Mouse (Mus musculus) liver, adult 2 months (tissue): ENCODE measurements at regions not wholly inside any gene's neighbourhood (a gene's known extent, or its start where the extent isn't known, plus 50 kb on each side); places are given as distances from the start of the nearest gene placed in this dataset.

Experiments
- CTCF ChIP-seq: fragments of 200-500 bp; IDR thresholded peaks from 2 replicates; pipeline ENCODE4 v1.5.1; 2011; ENCODE audit warnings: low read depth, low read length, control low read depth
- POLR2A ChIP-seq: fragments of 200-500 bp; IDR thresholded peaks from 2 replicates; pipeline ENCODE4 v1.6.1; 2011; ENCODE audit warnings: low read length, control low read depth; ENCODE audit not compliant: insufficient read depth; ENCODE audit errors: extremely low read depth

GRCm38 (mm10) chrX:93888966-93889365, 57.0 kb upstream of the Pdk3 start:
- TF ChIP-seq CTCF (no peak), POLR2A (no peak)
